ENCODE assay signal across 27 mouse cellular contexts in genomic region chr9:92473178-92473577, GRCm38 (mm10). TPM values are rescaled to one million over a fixed set of nuclear protein-coding genes. Genes with fewer than 3 reads are reported as not detected.
DNase-seq lines count a peak whose midpoint lies in the region; ATAC-seq and TF ChIP-seq lines count a peak whose summit lies in the region.
"Had no signal": no experiment of that assay in that cellular context is flagged by ENCODE, and none has a peak within 500 bp of the region (broad histone marks: within the 10 kb centered on the region; RNA-seq: fewer than 3 reads in every experiment).

No protein-coding gene starts in this region.

- no peak for TF ChIP-seq RAD21 in CH12.LX (IDR thresholded peaks at IDR 0.05; ENCODE audit: low read depth, low read length)

- H3K4me1 ChIP-seq in CH12.LX (ENCODE audit: control insufficient read depth in 1 of 2, insufficient read depth in 2 of 2) = peaks cover 2 to 19% of the 10 kb centered on the region in 2 experiments; a peak in 2 of 4 replicates
- H3K4me1 ChIP-seq: embryonic facial prominence, embryonic 13.5 days; embryonic facial prominence, embryonic 15.5 days had no signal

- no peak for TF ChIP-seq CTCF in CH12.LX (conservative IDR thresholded peaks at IDR 0.05 in 1 of 2, IDR thresholded peaks at IDR 0.05 in 1 of 2; ENCODE audit: low read depth in 2 of 2, low read length in 2 of 2)

- no peak overlapping the region for H3K27ac ChIP-seq in CH12.LX (ENCODE audit: insufficient read depth, low read depth)
- H3K27ac ChIP-seq: embryonic facial prominence, embryonic 13.5 days; embryonic facial prominence, embryonic 15.5 days; forebrain, embryonic 10.5 days; forebrain, embryonic 12.5 days had no signal

- dilution Hi-C loops in CH12.LX (cut with MboI; ENCODE audit: extremely low pct_ligation_motif_present, extremely low pct_unique_long_range_greater_than_20kb, low sequenced_read_pairs) = no loop called here

- no peak for TF ChIP-seq POLR2A in CH12.LX (IDR thresholded peaks at IDR 0.05; ENCODE audit: low read depth, low read length)

- in situ Hi-C loops in CH12.LX (cut with MboI; ENCODE audit: low pct_ligation_motif_present, low pct_unique_long_range_greater_than_20kb, low sequenced_read_pairs) = no loop called here

- H3K27me3 ChIP-seq in CH12.LX (replicated peaks) = no peaks in the 10 kb centered on the region
- H3K27me3 ChIP-seq: embryonic facial prominence, embryonic 13.5 days; embryonic facial prominence, embryonic 15.5 days; forebrain, embryonic 12.5 days had no signal

- H3K36me3 ChIP-seq in CH12.LX (replicated peaks in 1 of 2; ENCODE audit: control insufficient read depth in 1 of 2, insufficient read depth in 1 of 2, low read length in 1 of 2) = no peaks in the 10 kb centered on the region
- H3K36me3 ChIP-seq: embryonic facial prominence, embryonic 13.5 days; embryonic facial prominence, embryonic 15.5 days; forebrain, embryonic 10.5 days; forebrain, embryonic 12.5 days had no signal

- H3K9me3 ChIP-seq in CH12.LX (replicated peaks; ENCODE audit: low read length) = no peaks in the 10 kb centered on the region
- H3K9me3 ChIP-seq: embryonic facial prominence, embryonic 13.5 days; embryonic facial prominence, embryonic 15.5 days; forebrain, embryonic 10.5 days; forebrain, embryonic 12.5 days had no signal

- H3K9ac ChIP-seq in CH12.LX (ENCODE audit: insufficient read depth, low read depth) = no peak overlapping the region
- H3K9ac ChIP-seq: embryonic facial prominence, embryonic 13.5 days; embryonic facial prominence, embryonic 15.5 days; forebrain, embryonic 12.5 days had no signal

- no peaks in the 10 kb centered on the region for H3K79me2 ChIP-seq in CH12.LX (replicated peaks; ENCODE audit: control insufficient read depth, extremely low read depth, insufficient read depth, poor library complexity, severe bottlenecking)

- DNase-seq in 416B (ENCODE audit: low read depth) (peak; percentile 33), CH12.LX (ENCODE audit: extremely low read depth) (peak; percentile 20)
- no peak for DNase-seq in gastrocnemius, postnatal 25 days
- no peak for DNase-seq in right cerebral cortex, postnatal 36 days (ENCODE audit: low spot score in 2 of 2)
- no peak for DNase-seq in spleen, postnatal 36 days (ENCODE audit: low spot score in 2 of 2)
- no peak for DNase-seq in cerebellum, adult 9-11 months
- DNase-seq: adrenal gland, adult 2 months; adrenal gland, postnatal 10 days; adrenal gland, postnatal 25 days; B cell, adult 2 months; cerebellum, adult 11 months; cerebellum, adult 18-20 months; cerebellum, adult 8-10 months; cerebellum, postnatal 10 days; cerebellum, postnatal 25 days; embryo, embryonic 11 days had no signal

- no peak overlapping the region for H3K4me3 ChIP-seq in CH12.LX (replicated peaks in 1 of 3; ENCODE audit: low read depth in 2 of 3, low read length in 2 of 3, poor library complexity in 1 of 3)
- H3K4me3 ChIP-seq: embryonic facial prominence, embryonic 13.5 days; embryonic facial prominence, embryonic 15.5 days; erythroblast, embryonic 14.5 days; forebrain, embryonic 10.5 days; forebrain, embryonic 12.5 days had no signal

- TF ChIP-seq EP300 in CH12.LX (IDR thresholded peaks at IDR 0.05; ENCODE audit: low read length) = no peak

- no peak overlapping the region for H3K4me2 ChIP-seq in CH12.LX (ENCODE audit: insufficient read depth, low read depth, poor library complexity, severe bottlenecking)
- H3K4me2 ChIP-seq: embryonic facial prominence, embryonic 13.5 days; embryonic facial prominence, embryonic 15.5 days; forebrain, embryonic 12.5 days had no signal

- ATAC-seq in granulocyte monocyte progenitor cell, adult 5-6 weeks (replicated peaks; ENCODE audit: poor library complexity, severe bottlenecking) = peak; percentile 100
- peak; percentile 99 for ATAC-seq in megakaryocyte progenitor cell, adult 5-6 weeks (replicated peaks; ENCODE audit: poor library complexity)
- ATAC-seq: CD4-positive, CD25-positive, alpha-beta regulatory T cell, adult 4 months; forebrain, embryonic 14.5 days; forebrain, embryonic 16.5 days had no signal

TF ChIP-seq in CH12.LX, 34 proteins besides CTCF, POLR2A, EP300 and RAD21:
- TF ChIP-seq SMC3 (IDR thresholded peaks at IDR 0.05; ENCODE audit: low read depth, low read length) (no peak), MXI1 (IDR thresholded peaks at IDR 0.05; ENCODE audit: low read depth, low read length) (no peak), GABPA (IDR thresholded peaks at IDR 0.05; ENCODE audit: insufficient replicate concordance, low read depth, low read length) (no peak), MYC (IDR thresholded peaks at IDR 0.05; ENCODE audit: low read depth, low read length) (no peak), TBP (conservative IDR thresholded peaks at IDR 0.05; ENCODE audit: low read depth, low read length) (no peak), E2F4 (IDR thresholded peaks at IDR 0.05; ENCODE audit: insufficient replicate concordance, low read depth, low read length) (no peak), ZMIZ1 (IDR thresholded peaks at IDR 0.05; ENCODE audit: low read depth, low read length) (no peak), IRF4 (IDR thresholded peaks at IDR 0.05; ENCODE audit: low read depth, low read length) (no peak), JUN (IDR thresholded peaks at IDR 0.05; ENCODE audit: insufficient read depth, low read depth, low read length) (no peak), ELF1 (IDR thresholded peaks at IDR 0.05; ENCODE audit: low read depth, low read length) (no peak), CHD1 (IDR thresholded peaks at IDR 0.05; ENCODE audit: low read depth, low read length) (no peak), USF1 (IDR thresholded peaks at IDR 0.05; ENCODE audit: low read depth, low read length) (no peak), JUND (conservative IDR thresholded peaks at IDR 0.05; ENCODE audit: low read depth, low read length) (no peak), ZC3H11A (IDR thresholded peaks at IDR 0.05; ENCODE audit: low read depth, low read length) (no peak), PAX5 (IDR thresholded peaks at IDR 0.05; ENCODE audit: low read length) (no peak), ZNF384 (IDR thresholded peaks at IDR 0.05; ENCODE audit: low read depth, low read length) (no peak), USF2 (conservative IDR thresholded peaks at IDR 0.05; ENCODE audit: low read depth, low read length) (no peak), MAFK (IDR thresholded peaks at IDR 0.05; ENCODE audit: insufficient replicate concordance, low read length) (no peak), TCF12 (IDR thresholded peaks at IDR 0.05; ENCODE audit: low read depth, low read length) (no peak)

RNA-seq across cellular contexts. Expression of gene Plscr4, which starts 16.0 kb away (rescaled TPM):
- total RNA-seq in CH12.LX (2012; rRNA removed) (not detected in 2 replicates), CH12.LX (2014; rRNA removed) (0.07 TPM in 1 of 2 replicates, not detected in the other)
- 0.10 TPM in 1 of 2 replicates, not detected in the other for polyA plus RNA-seq in CH12.LX (2012; ENCODE audit: insufficient read length, low read depth)
- total RNA-seq in granulocyte monocyte progenitor cell, adult 5-6 weeks (2014; fragmentation: Nextera tagmentation) = not detected in 2 replicates
- 0.04 TPM in 1 of 2 replicates, not detected in the other for total RNA-seq in granulocyte monocyte progenitor cell, adult 5-6 weeks (2017)
- total RNA-seq in megakaryocyte progenitor cell, adult 5-6 weeks (2015) = 0.71 and 1.6 TPM in 2 replicates
- total RNA-seq in megakaryocyte progenitor cell, adult 5-6 weeks (2017) = 0.42 and 0.88 TPM in 2 replicates
- total RNA-seq in gastrocnemius, postnatal 25 days (2021) = 1 to 10 TPM; 3.1 to 3.7 TPM
- total RNA-seq: MEL had no signal
- polyA plus RNA-seq: erythroblast, embryonic 14.5 days had no signal

Comparison
In these comparisons a context has a peak if more than half of its experiments do, and no peak if none do; other contexts are left out.
1. DNase-seq: peak in 416B (single experiment) and CH12.LX (single experiment); none in gastrocnemius, postnatal 25 days (single experiment), right cerebral cortex, postnatal 36 days (0 of 2), spleen, postnatal 36 days (0 of 2) and cerebellum, adult 9-11 months (single experiment).